Mouse (Mus musculus) midbrain, embryonic 11.5 days (tissue): ENCODE measurements around the gene Stn1. TPM values are rescaled to one million over a fixed set of nuclear protein-coding genes. Genes with fewer than 3 reads are reported as not detected.

Experiments used
- ATAC-seq: fragments of 200-750 bp; cut with Nextera tagmentation; 2 replicates; pipeline ENCODE4 v1.8.0; 2017; ENCODE audit warnings: moderate TSS enrichment, moderate library complexity; ENCODE audit not compliant: low FRiP score
- DNase-seq: peaks from one replicate; pipeline ENCODE4 v3.0.0; 2015; ENCODE audit warnings: low spot score; ENCODE audit errors: missing footprints
- H3K27ac ChIP-seq: fragments of 300-500 bp; sonication (generic); 2 replicates; pipeline ENCODE4 v1.5.1; 2014; ENCODE audit warnings: low read depth, low read length
- H3K27me3 ChIP-seq: fragments of 300-500 bp; sonication (generic); 2 replicates; pipeline ENCODE4 v1.6.1; 2014; ENCODE audit warnings: mild to moderate bottlenecking, low read length, moderate library complexity, mixed read lengths; ENCODE audit not compliant: control insufficient read depth, insufficient read depth
- H3K36me3 ChIP-seq: fragments of 300-500 bp; sonication (generic); 2 replicates; pipeline ENCODE4 v1.6.1; 2014; ENCODE audit warnings: mild to moderate bottlenecking, low read length, moderate library complexity, mixed read lengths; ENCODE audit not compliant: control insufficient read depth, insufficient read depth
- H3K4me1 ChIP-seq: fragments of 300-500 bp; sonication (generic); 2 replicates; pipeline ENCODE4 v1.6.1; 2014; ENCODE audit warnings: low read length; ENCODE audit not compliant: control insufficient read depth, insufficient read depth
- H3K4me2 ChIP-seq: fragments of 300-500 bp; sonication (generic); 2 replicates; pipeline ENCODE4 v1.6.1; 2014; ENCODE audit warnings: mild to moderate bottlenecking, moderate library complexity
- H3K4me3 ChIP-seq: fragments of 300-500 bp; sonication (generic); 2 replicates; pipeline ENCODE4 v1.5.1; 2014; ENCODE audit warnings: low read depth, low read length
- H3K9ac ChIP-seq: fragments of 300-500 bp; sonication (generic); 2 replicates; pipeline ENCODE4 v1.6.1; 2014; ENCODE audit warnings: low read length
- H3K9me3 ChIP-seq: fragments of 300-500 bp; sonication (generic); 2 replicates; pipeline ENCODE4 v1.6.1; 2016; ENCODE audit warnings: low read length; ENCODE audit not compliant: control insufficient read depth
- WGBS: fragments of 180-500 bp; shearing (Covaris S2); extraction: QIAGEN DNeasy Blood & Tissue Kit; methylation state at CpG from one replicate; pipeline ENCODE4 v1.1.7; 2014; 5-methylcytosine and 5-hydroxymethylcytosine counted together
- polyA plus RNA-seq: library from polyadenylated mRNA; unstranded; fragments of >200 nt; fragmentation: Nextera tagmentation; extraction: Ambion mirVana; gene quantifications from 2 replicates; pipeline ENCODE4 v1.2.1, GENCODE M21; 2014

The Stn1 gene
- polyA plus RNA-seq, 1 experiment from 2014 or later: 43.9 TPM

GRCm38 (mm10) chr19:47457711-47458503, 79.4 kb downstream of the Stn1 start:
- 67% methylated on average over 13 of the region's 13 CpGs for WGBS
- H3K27me3 ChIP-seq: no peaks in the 10 kb centered on the region
- H3K4me3 ChIP-seq: no peak overlapping the region
- H3K27ac ChIP-seq: no peak overlapping the region
- no peaks in the 10 kb centered on the region for H3K9me3 ChIP-seq
- ATAC-seq: no peak
- H3K9ac ChIP-seq: no peak overlapping the region
- H3K4me1 ChIP-seq: peaks cover 3% of the 10 kb centered on the region; the same call in 1 of the 2 replicates
- H3K36me3 ChIP-seq: no peaks in the 10 kb centered on the region
- no peak for DNase-seq
- no peak overlapping the region for H3K4me2 ChIP-seq

GRCm38 (mm10) chr19:47456021-47456420, 81.3 kb downstream of the Stn1 start:
- H3K4me1 ChIP-seq: peaks cover under 1% of the 10 kb centered on the region

GRCm38 (mm10) chr19:47455001-47455755, 82.1 kb downstream of the Stn1 start:
- Histone ChIP-seq H3K9me3 (no peaks in the 10 kb centered on the region), H3K27me3 (no peaks in the 10 kb centered on the region), H3K27ac (no peak overlapping the region), H3K9ac (no peak overlapping the region), H3K4me1 (peaks cover 8% of the 10 kb centered on the region), H3K4me2 (no peak overlapping the region), H3K4me3 (no peak overlapping the region), H3K36me3 (no peaks in the 10 kb centered on the region)
- 84% methylated on average over 15 of the region's 15 CpGs for WGBS
- DNase-seq (no peak), ATAC-seq (no peak)

More at GRCm38 (mm10) chr19:47456021-47456420, 81.3 kb downstream of the Stn1 start:
- WGBS: 68% methylated on average over 6 of the region's 6 CpGs
- no peak overlapping the region for H3K4me3 ChIP-seq
- DNase-seq (no peak), ATAC-seq (no peak)
- no peaks in the 10 kb centered on the region for H3K27me3 ChIP-seq
- H3K36me3 ChIP-seq: no peaks in the 10 kb centered on the region
- no peak overlapping the region for H3K9ac ChIP-seq
- H3K4me2 ChIP-seq: no peak overlapping the region
- no peak overlapping the region for H3K27ac ChIP-seq
- no peaks in the 10 kb centered on the region for H3K9me3 ChIP-seq

GRCm38 (mm10) chr19:47454167-47455000, 82.9 kb downstream of the Stn1 start:
- no peak overlapping the region for H3K27ac ChIP-seq
- no peak for DNase-seq
- H3K4me3 ChIP-seq: no peak overlapping the region
- WGBS: 71% methylated on average over 11 of the region's 11 CpGs
- no peaks in the 10 kb centered on the region for H3K36me3 ChIP-seq
- peaks cover 9% of the 10 kb centered on the region for H3K4me1 ChIP-seq
- H3K9me3 ChIP-seq: no peaks in the 10 kb centered on the region
- H3K27me3 ChIP-seq: no peaks in the 10 kb centered on the region
- no peak overlapping the region for H3K9ac ChIP-seq
- H3K4me2 ChIP-seq: no peak overlapping the region
- no peak for ATAC-seq

- no peaks in the 10 kb centered on the region for H3K27me3 ChIP-seq
- H3K4me2 ChIP-seq: no peak overlapping the region
- no peaks in the 10 kb centered on the region for H3K36me3 ChIP-seq
- ATAC-seq (no peak), DNase-seq (no peak)
- no peaks in the 10 kb centered on the region for H3K9me3 ChIP-seq
- H3K27ac ChIP-seq: no peak overlapping the region
- no peak overlapping the region for H3K9ac ChIP-seq
- no peak overlapping the region for H3K4me3 ChIP-seq
- H3K4me1 ChIP-seq: peaks cover 9% of the 10 kb centered on the region
- 78% methylated on average over 7 of the region's 7 CpGs for WGBS
These were observed 84.0 kb downstream of the Stn1 start for GRCm38 (mm10) chr19:47453352-47453751.

- Histone ChIP-seq H3K27me3 (no peaks in the 10 kb centered on the region), H3K4me3 (no peak overlapping the region), H3K9ac (no peak overlapping the region), H3K36me3 (no peaks in the 10 kb centered on the region), H3K9me3 (no peaks in the 10 kb centered on the region), H3K27ac (no peak overlapping the region), H3K4me1 (peaks cover 9% of the 10 kb centered on the region), H3K4me2 (no peak overlapping the region)
- ATAC-seq (no peak), DNase-seq (no peak)
- 93% methylated on average over 10 of the region's 10 CpGs for WGBS
These were observed 84.6 kb downstream of the Stn1 start for GRCm38 (mm10) chr19:47452682-47453081.

- ATAC-seq (no peak), DNase-seq (no peak)
- H3K4me2 ChIP-seq: no peak overlapping the region
- WGBS: 89% methylated on average over 7 of the region's 7 CpGs
- no peaks in the 10 kb centered on the region for H3K36me3 ChIP-seq
- H3K9me3 ChIP-seq: no peaks in the 10 kb centered on the region
- H3K9ac ChIP-seq: no peak overlapping the region
- no peak overlapping the region for H3K27ac ChIP-seq
- no peak overlapping the region for H3K4me3 ChIP-seq
- no peaks in the 10 kb centered on the region for H3K27me3 ChIP-seq
- peaks cover 9% of the 10 kb centered on the region for H3K4me1 ChIP-seq
These were observed 85.1 kb downstream of the Stn1 start for GRCm38 (mm10) chr19:47452211-47452610.

GRCm38 (mm10) chr19:47451476-47452113, 85.7 kb downstream of the Stn1 start:
- no peaks in the 10 kb centered on the region for H3K36me3 ChIP-seq
- no peak overlapping the region for H3K4me3 ChIP-seq
- DNase-seq (no peak), ATAC-seq (no peak)
- H3K27me3 ChIP-seq: no peaks in the 10 kb centered on the region
- no peak overlapping the region for H3K27ac ChIP-seq
- H3K9ac ChIP-seq: no peak overlapping the region
- peaks cover 13% of the 10 kb centered on the region for H3K4me1 ChIP-seq
- no peak overlapping the region for H3K4me2 ChIP-seq
- no peaks in the 10 kb centered on the region for H3K9me3 ChIP-seq
- 75% methylated on average over 10 of the region's 10 CpGs for WGBS
